Mouse (Mus musculus) c-Kit-positive CD71-positive TER-119-positive erythroid progenitor cells, embryonic 14.5 days (primary cell): ENCODE measurements at regions not wholly inside any gene's neighbourhood (a gene's known extent, or its start where the extent isn't known, plus 50 kb on each side); places are given as distances from the start of the nearest gene placed in this dataset.

ENCODE experiments used
- DNase-seq: peaks from one replicate; pipeline ENCODE4 v3.0.0-alpha.2; 2013; ENCODE audit warnings: low spot score

GRCm38 (mm10) chr13:101289407-101289806 lies 456.2 kb upstream of the Slc30a5 start:
- DNase-seq: no peak

GRCm38 (mm10) chr13:101287131-101287530 lies 453.9 kb upstream of the Slc30a5 start:
- no peak for DNase-seq

GRCm38 (mm10) chr13:101286029-101286917 lies 453.0 kb upstream of the Slc30a5 start:
- no peak for DNase-seq

GRCm38 (mm10) chr13:101278127-101278526 lies 444.9 kb upstream of the Slc30a5 start:
- no peak for DNase-seq

GRCm38 (mm10) chr13:101276766-101277165 lies 443.5 kb upstream of the Slc30a5 start:
- no peak for DNase-seq

GRCm38 (mm10) chr13:101274470-101275141 lies 441.4 kb upstream of the Slc30a5 start:
- DNase-seq: no peak

GRCm38 (mm10) chr13:101273321-101273720 lies 440.1 kb upstream of the Slc30a5 start:
- DNase-seq: no peak

- no peak for DNase-seq
Observed at GRCm38 (mm10) chr13:101253698-101254468, 420.7 kb upstream of the Slc30a5 start.

GRCm38 (mm10) chr13:101249369-101249768 lies 416.1 kb upstream of the Slc30a5 start:
- DNase-seq: no peak

- DNase-seq: no peak
Observed at GRCm38 (mm10) chr13:101244326-101244725, 411.1 kb upstream of the Slc30a5 start.

- no peak for DNase-seq
Observed at GRCm38 (mm10) chr13:101238860-101239259, 405.6 kb upstream of the Slc30a5 start.

- DNase-seq: no peak
Observed at GRCm38 (mm10) chr13:101237035-101237434, 403.8 kb upstream of the Slc30a5 start.

- DNase-seq: no peak
Observed at GRCm38 (mm10) chr13:101235846-101236245, 402.6 kb upstream of the Slc30a5 start.

- DNase-seq: no peak
Observed at GRCm38 (mm10) chr13:101235110-101235509, 401.9 kb upstream of the Slc30a5 start.

- no peak for DNase-seq
Observed at GRCm38 (mm10) chr13:101234550-101234949, 401.3 kb upstream of the Slc30a5 start.

GRCm38 (mm10) chr13:101233843-101234281 lies 400.6 kb upstream of the Slc30a5 start:
- no peak for DNase-seq

- no peak for DNase-seq
Observed at GRCm38 (mm10) chr13:101233181-101233842, 400.1 kb upstream of the Slc30a5 start.

- no peak for DNase-seq
Observed at GRCm38 (mm10) chr13:101229861-101230260, 396.6 kb upstream of the Slc30a5 start.

GRCm38 (mm10) chr13:101225366-101225765 lies 392.1 kb upstream of the Slc30a5 start:
- no peak for DNase-seq

- no peak for DNase-seq
Observed at GRCm38 (mm10) chr13:101221331-101222043, 388.3 kb upstream of the Slc30a5 start.

- no peak for DNase-seq
Observed at GRCm38 (mm10) chr13:101219568-101219967, 386.3 kb upstream of the Slc30a5 start.
